Mouse (Mus musculus) cerebellum, adult 2 months (tissue): Measurements from ENCODE around the gene Mid1.
"Not testable (repeated sequence)": the region's sequence is repeated elsewhere in the genome, so short reads cannot be mapped to it uniquely, and the experiment has no call there.

Experiments
- CTCF ChIP-seq: fragments of 200-500 bp; IDR thresholded peaks from 2 replicates; pipeline ENCODE4 v1.5.1; 2011; ENCODE audit warnings: low read depth, mild to moderate bottlenecking, control low read depth, low read length, moderate library complexity, borderline replicate concordance; ENCODE audit not compliant: insufficient read depth
- POLR2A ChIP-seq: fragments of 200-500 bp; IDR thresholded peaks from 2 replicates; pipeline ENCODE4 v1.6.1; 2011; ENCODE audit warnings: low read length, control low read depth, borderline replicate concordance; ENCODE audit not compliant: insufficient read depth

- not testable (repeated sequence) for TF ChIP-seq CTCF, POLR2A
These were observed 315.1 kb downstream of the Mid1 start for GRCm38 (mm10) chrX:169999912-170000641.
